8 mouse cellular contexts compared by ENCODE assay signal in the genomic region with DNA sequence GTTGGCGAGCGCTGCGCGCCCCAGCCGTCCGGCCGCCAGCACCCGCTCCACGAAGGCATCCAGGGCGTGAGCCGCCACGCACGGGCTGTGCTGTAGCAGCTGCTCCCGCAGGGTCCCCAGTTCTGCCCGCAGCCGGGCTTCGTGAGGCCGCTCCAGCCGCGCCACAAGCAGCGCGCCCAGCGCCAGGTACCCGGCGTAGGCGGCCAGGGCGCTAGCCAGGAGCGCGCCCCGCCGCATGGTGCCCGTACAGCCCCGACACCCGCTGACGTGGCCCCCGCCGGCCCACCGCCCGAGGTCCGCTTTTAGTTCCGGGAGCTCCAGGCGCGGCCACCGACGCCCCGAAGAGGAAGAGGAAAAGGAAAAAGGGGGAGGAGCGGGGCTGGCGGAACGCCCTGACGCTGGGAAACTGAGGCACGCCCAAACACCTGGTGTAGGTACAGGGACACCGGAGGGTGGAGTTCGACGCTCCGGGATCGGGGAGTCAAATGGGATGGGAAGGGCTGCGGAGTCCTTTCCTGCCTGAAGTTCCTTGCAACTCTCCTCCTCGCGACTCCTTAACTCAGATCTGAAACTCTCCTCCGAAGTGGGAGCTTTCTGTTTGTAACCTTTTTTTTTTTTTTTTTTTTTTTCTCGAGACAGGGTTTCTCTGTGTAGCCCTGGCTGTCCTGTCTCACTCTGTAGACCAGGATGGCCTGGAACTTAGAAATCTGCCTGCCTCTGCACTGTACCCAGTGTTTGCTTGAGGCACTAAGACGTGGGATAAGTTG. TPM values are rescaled to one million over a fixed set of nuclear protein-coding genes. Genes with fewer than 3 reads are reported as not detected.
DNase-seq lines count a peak whose midpoint lies in the region; ATAC-seq and TF ChIP-seq lines count a peak whose summit lies in the region.

A gene (minus strand): TSS at position 269 of the 767 bp plus-strand sequence.

- TF ChIP-seq EP300 in heart, adult 2 months (IDR thresholded peaks at IDR 0.05; ENCODE audit: insufficient read depth, low read depth, low read length): no peak

- peak within 1 kb of the TSS; percentile 49 for H3K27ac ChIP-seq in bone marrow macrophage, adult 2 months (ENCODE audit: insufficient read depth, low read depth, low read length)
- H3K27ac ChIP-seq in heart, adult 2 months: peak within 1 kb of the TSS; percentile 82
- H3K27ac ChIP-seq in intestine, embryonic 16.5 days (ENCODE audit: low read length): peak within 1 kb of the TSS; percentile 33; the same call in 1 of the 2 replicates
- peak within 1 kb of the TSS; percentile 66 for H3K27ac ChIP-seq in lung, embryonic 15.5 days

- no peaks in the 10 kb centered on the region for H3K9me3 ChIP-seq in intestine, embryonic 16.5 days (ENCODE audit: control insufficient read depth, low read length)
- H3K9me3 ChIP-seq in lung, embryonic 15.5 days: no peaks in the 10 kb centered on the region

- no peak for TF ChIP-seq CTCF in bone marrow macrophage, adult 2 months (IDR thresholded peaks at IDR 0.05; ENCODE audit: low read depth, low read length)
- no peak for TF ChIP-seq CTCF in heart, adult 2 months (IDR thresholded peaks at IDR 0.05)

- 2% methylated on average over 62 of the region's 62 CpGs for WGBS in heart, adult 2 months
- WGBS in intestine, embryonic 16.5 days: 2% methylated on average over 56 of the region's 62 CpGs
- WGBS in lung, embryonic 15.5 days: under 1% methylated on average over 62 of the region's 62 CpGs

- intact Hi-C loops in heart, adult 2 months (cut with DNase I): loop anchor here (5.0 kb wide), 1 partner anchor 50 kb away; a partner anchor contains a TSS

- no peaks in the 10 kb centered on the region for H3K79me2 ChIP-seq in heart, adult 2 months (replicated peaks; ENCODE audit: control insufficient read depth, insufficient read depth, low read length)

- H3K36me3 ChIP-seq in heart, adult 2 months (ENCODE audit: control insufficient read depth, insufficient read depth, low read length): no peaks in the 10 kb centered on the region
- H3K36me3 ChIP-seq in intestine, embryonic 16.5 days (ENCODE audit: control insufficient read depth, insufficient read depth, low read length): no peaks in the 10 kb centered on the region
- no peaks in the 10 kb centered on the region for H3K36me3 ChIP-seq in lung, embryonic 15.5 days

- no peaks in the 10 kb centered on the region for H3K27me3 ChIP-seq in heart, adult 2 months (ENCODE audit: control insufficient read depth, insufficient read depth, low read length)
- H3K27me3 ChIP-seq in intestine, embryonic 16.5 days (replicated peaks; ENCODE audit: control insufficient read depth, insufficient read depth, low read length): peaks cover 5% of the 10 kb centered on the region; the same call in 1 of the 2 replicates
- peaks cover 6% of the 10 kb centered on the region; the same call in 1 of the 2 replicates for H3K27me3 ChIP-seq in lung, embryonic 15.5 days

- peak within 1 kb of the TSS; percentile 89 for H3K9ac ChIP-seq in heart, adult 2 months (ENCODE audit: low read depth, low read length)
- H3K9ac ChIP-seq in intestine, embryonic 16.5 days (ENCODE audit: low read depth, low read length): peak within 1 kb of the TSS; percentile 86
- peak within 1 kb of the TSS; percentile 74 for H3K9ac ChIP-seq in lung, embryonic 15.5 days

- peak; percentile 47; the same call in 1 of the 2 replicates for ATAC-seq in intestine, embryonic 16.5 days
- ATAC-seq in lung, embryonic 15.5 days (ENCODE audit: borderline replicate concordance, extremely low read depth, low FRiP score, low TSS enrichment): peak; percentile 50

- H3K4me1 ChIP-seq in bone marrow macrophage, adult 2 months (ENCODE audit: control insufficient read depth, insufficient read depth, low read length): peaks cover 47% of the 10 kb centered on the region
- H3K4me1 ChIP-seq in heart, adult 2 months (ENCODE audit: control insufficient read depth, insufficient read depth, low read length): peaks cover 5% of the 10 kb centered on the region
- peaks cover 3% of the 10 kb centered on the region; the same call in 1 of the 2 replicates for H3K4me1 ChIP-seq in intestine, embryonic 16.5 days (ENCODE audit: control insufficient read depth, insufficient read depth, low read length)
- H3K4me1 ChIP-seq in lung, embryonic 15.5 days: peaks cover 11% of the 10 kb centered on the region

- peak; percentile 51 for DNase-seq in ovary, postnatal 36 days (ENCODE audit: low spot score)
- no peak for DNase-seq in ovary, adult 18-20 months (ENCODE audit: low spot score)
- DNase-seq in heart, adult 2 months: peak; percentile 81 to 84
- peak; percentile 42 for DNase-seq in retina, postnatal 1 day
- no peak for DNase-seq in frontal cortex, postnatal 25 days (ENCODE audit: low spot score in 2 of 2)

- no peak for TF ChIP-seq POLR2A in bone marrow macrophage, adult 2 months (IDR thresholded peaks at IDR 0.05; ENCODE audit: borderline replicate concordance, low read depth, low read length)
- TF ChIP-seq POLR2A in heart, adult 2 months (IDR thresholded peaks at IDR 0.05; ENCODE audit: insufficient read depth, low read depth, low read length): 0 out of 2 replicates have a peak, but pooled peaks have one; percentile 38

- H3K4me2 ChIP-seq in intestine, embryonic 16.5 days (ENCODE audit: low read depth, low read length): peak within 1 kb of the TSS; percentile 97
- H3K4me2 ChIP-seq in lung, embryonic 15.5 days: peak within 1 kb of the TSS; percentile 99

- H3K4me3 ChIP-seq in bone marrow macrophage, adult 2 months (ENCODE audit: insufficient read depth, low read length): peak within 1 kb of the TSS; percentile 82
- peak within 1 kb of the TSS; percentile 90 for H3K4me3 ChIP-seq in heart, adult 2 months
- H3K4me3 ChIP-seq in intestine, embryonic 16.5 days (ENCODE audit: low read length): peak within 1 kb of the TSS; percentile 71
- H3K4me3 ChIP-seq in lung, embryonic 15.5 days: peak within 1 kb of the TSS; percentile 64

RNA-seq across cellular contexts. Expression of the gene that starts here (rescaled TPM):
- polyA plus RNA-seq in bone marrow macrophage, adult 2 months (2012; ENCODE audit: insufficient read depth, insufficient read length, missing spikeins): 32.3 and 39.1 TPM in 2 replicates
- 1 to 10 TPM; 2.9 to 3.2 TPM for total RNA-seq in heart, adult 2 months (2021)
- 8.2 and 8.4 TPM in 2 replicates for polyA plus RNA-seq in heart, adult 2 months (2012; rRNA removed)
- 2.5 TPM in 2 replicates for polyA plus RNA-seq in intestine, embryonic 16.5 days (2015; fragmentation: Nextera tagmentation; extraction: Ambion mirVana)
- 1.7 and 2.0 TPM in 2 replicates for polyA plus RNA-seq in lung, embryonic 15.5 days (2015; fragmentation: Nextera tagmentation; extraction: Ambion mirVana)

Comparison
In these comparisons a context has a peak if more than half of its experiments do, and no peak if none do; other contexts are left out.
1. DNase-seq: peak in ovary, postnatal 36 days (single experiment), heart, adult 2 months (2 of 2) and retina, postnatal 1 day (single experiment); none in ovary, adult 18-20 months (single experiment) and frontal cortex, postnatal 25 days (0 of 2).
2. Peak in every context shown above with its lines, with median percentiles within 50 percentile points of each other: H3K27ac ChIP-seq, H3K4me3 ChIP-seq and H3K9ac ChIP-seq.